Mouse (Mus musculus) forebrain, embryonic 12.5 days (tissue): ENCODE results near the gene Zbtb26. TPM values are rescaled to one million over a fixed set of nuclear protein-coding genes. Genes with fewer than 3 reads are reported as not detected.

Source experiments
- ATAC-seq: fragments of 200-750 bp; cut with Nextera tagmentation; 2 replicates; pipeline ENCODE4 v1.8.0; 2017; ENCODE audit warnings: moderate TSS enrichment; ENCODE audit not compliant: low FRiP score
- H3K27ac ChIP-seq: fragments of 300-500 bp; sonication (generic); 2 replicates; pipeline ENCODE4 v1.5.1; 2016; ENCODE audit warnings: mild to moderate bottlenecking
- H3K27me3 ChIP-seq: fragments of 300-500 bp; sonication (generic); 2 replicates; pipeline ENCODE4 v1.6.1; 2016; ENCODE audit warnings: mild to moderate bottlenecking
- H3K36me3 ChIP-seq: fragments of 300-500 bp; sonication (generic); replicated peaks from 2 replicates; pipeline ENCODE4 v1.6.1; 2016; ENCODE audit warnings: mild to moderate bottlenecking
- H3K4me1 ChIP-seq: fragments of 300-500 bp; sonication (generic); 2 replicates; pipeline ENCODE4 v1.6.1; 2016
- H3K4me2 ChIP-seq: fragments of 300-500 bp; sonication (generic); 2 replicates; pipeline ENCODE4 v1.6.1; 2016; ENCODE audit warnings: mild to moderate bottlenecking, moderate library complexity
- H3K4me3 ChIP-seq: fragments of 300-500 bp; sonication (generic); replicated peaks from 2 replicates; pipeline ENCODE4 v1.5.1; 2016; ENCODE audit warnings: mild to moderate bottlenecking
- H3K9ac ChIP-seq: fragments of 300-500 bp; sonication (generic); 2 replicates; pipeline ENCODE4 v1.6.1; 2016; ENCODE audit warnings: mild to moderate bottlenecking
- H3K9me3 ChIP-seq: fragments of 300-500 bp; sonication (generic); 2 replicates; pipeline ENCODE4 v1.6.1; 2016
- WGBS: fragments of 180-500 bp; shearing (Covaris S2); methylation state at CpG from one replicate; pipeline ENCODE4 v1.1.7; 2016; 5-methylcytosine and 5-hydroxymethylcytosine counted together
- polyA plus RNA-seq: library from polyadenylated mRNA; unstranded; fragments of >200 nt; fragmentation: Nextera tagmentation; extraction: Ambion mirVana; gene quantifications from 2 replicates; pipeline ENCODE4 v1.2.1, GENCODE M21; 2016

Gene Zbtb26
- polyA plus RNA-seq, 1 experiment from 2014 or later: 13.2 TPM

DNA sequence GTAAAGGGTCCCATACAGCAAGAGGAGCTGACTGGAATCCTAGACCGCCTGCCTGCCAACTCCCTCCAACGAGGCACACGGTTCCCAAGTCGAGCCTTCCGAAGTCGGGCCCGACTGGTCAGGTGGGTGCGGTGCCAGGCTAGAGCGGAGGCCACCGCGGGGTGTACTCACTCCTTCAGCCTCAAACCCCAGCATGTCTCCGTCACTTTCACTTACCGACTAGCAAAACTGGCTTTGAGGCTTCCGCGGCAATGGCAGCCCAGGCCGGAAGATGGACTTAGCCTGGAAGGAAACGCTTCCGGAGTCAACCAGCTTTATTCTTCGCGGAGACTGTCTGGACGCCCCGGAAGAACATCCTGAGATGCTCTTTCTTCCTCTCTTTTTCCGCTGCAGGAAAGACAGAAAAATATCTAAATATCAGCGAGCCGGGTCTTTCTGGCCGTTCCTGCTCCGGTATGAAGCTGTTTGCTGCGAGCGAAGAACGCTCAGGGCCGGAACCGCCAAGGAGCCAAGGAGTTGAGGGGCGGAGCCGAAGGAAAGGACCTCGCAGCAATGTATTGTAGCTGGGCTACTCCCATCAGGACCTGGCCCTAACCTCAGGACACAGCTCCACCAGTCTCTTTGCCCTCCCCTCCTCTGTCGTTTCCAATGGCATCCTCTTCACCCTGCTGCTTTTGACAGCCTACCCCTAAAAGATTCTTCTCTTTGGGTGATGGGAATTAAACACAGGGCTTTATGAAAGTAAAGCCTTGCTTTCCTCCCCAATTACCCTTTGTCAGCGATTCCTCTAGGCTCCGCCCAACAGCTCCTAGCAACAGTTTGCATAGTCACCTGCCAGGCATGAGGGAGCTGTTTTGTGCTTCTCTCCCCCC lies 12.1 kb downstream of the Zbtb26 start:
- no peaks in the 10 kb centered on the region for H3K9me3 ChIP-seq
- no peaks in the 10 kb centered on the region for H3K27me3 ChIP-seq
- peak overlapping the region; percentile 95 for H3K27ac ChIP-seq
- H3K9ac ChIP-seq: peak overlapping the region; percentile 80
- under 1% methylated on average over 38 of the region's 38 CpGs for WGBS
- H3K36me3 ChIP-seq: peaks cover 21% of the 10 kb centered on the region
- H3K4me1 ChIP-seq: peaks cover 10% of the 10 kb centered on the region
- peak; percentile 94 for ATAC-seq
- H3K4me2 ChIP-seq: peak overlapping the region; percentile 81
- peak overlapping the region; percentile 83 for H3K4me3 ChIP-seq

DNA sequence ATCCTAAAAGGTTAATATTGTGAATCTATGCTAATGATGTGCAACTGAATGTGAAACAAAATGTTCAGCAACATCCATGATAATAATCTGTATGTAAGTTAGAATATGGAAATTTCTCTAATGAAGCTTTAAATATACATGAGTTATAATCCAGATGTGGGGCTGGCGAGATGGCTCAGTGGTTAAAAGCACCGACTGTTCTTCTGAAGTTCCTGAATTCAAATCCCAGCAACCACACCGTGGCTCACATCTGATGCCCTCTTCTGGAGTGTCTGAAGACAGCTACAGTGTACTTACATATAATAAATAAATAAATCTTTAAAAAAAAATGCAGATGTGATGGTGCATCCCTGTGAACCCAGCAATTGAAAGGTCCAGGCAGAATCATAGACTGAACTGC lies 19.3 kb downstream of the Zbtb26 start:
- Histone ChIP-seq H3K36me3 (peaks cover 14% of the 10 kb centered on the region), H3K9me3 (no peaks in the 10 kb centered on the region), H3K27ac (no peak overlapping the region), H3K4me1 (peaks cover 14% of the 10 kb centered on the region), H3K4me3 (no peak overlapping the region), H3K9ac (no peak overlapping the region), H3K27me3 (no peaks in the 10 kb centered on the region), H3K4me2 (no peak overlapping the region)
- ATAC-seq: no peak
- WGBS: 62% methylated on average over 3 of the region's 3 CpGs

DNA sequence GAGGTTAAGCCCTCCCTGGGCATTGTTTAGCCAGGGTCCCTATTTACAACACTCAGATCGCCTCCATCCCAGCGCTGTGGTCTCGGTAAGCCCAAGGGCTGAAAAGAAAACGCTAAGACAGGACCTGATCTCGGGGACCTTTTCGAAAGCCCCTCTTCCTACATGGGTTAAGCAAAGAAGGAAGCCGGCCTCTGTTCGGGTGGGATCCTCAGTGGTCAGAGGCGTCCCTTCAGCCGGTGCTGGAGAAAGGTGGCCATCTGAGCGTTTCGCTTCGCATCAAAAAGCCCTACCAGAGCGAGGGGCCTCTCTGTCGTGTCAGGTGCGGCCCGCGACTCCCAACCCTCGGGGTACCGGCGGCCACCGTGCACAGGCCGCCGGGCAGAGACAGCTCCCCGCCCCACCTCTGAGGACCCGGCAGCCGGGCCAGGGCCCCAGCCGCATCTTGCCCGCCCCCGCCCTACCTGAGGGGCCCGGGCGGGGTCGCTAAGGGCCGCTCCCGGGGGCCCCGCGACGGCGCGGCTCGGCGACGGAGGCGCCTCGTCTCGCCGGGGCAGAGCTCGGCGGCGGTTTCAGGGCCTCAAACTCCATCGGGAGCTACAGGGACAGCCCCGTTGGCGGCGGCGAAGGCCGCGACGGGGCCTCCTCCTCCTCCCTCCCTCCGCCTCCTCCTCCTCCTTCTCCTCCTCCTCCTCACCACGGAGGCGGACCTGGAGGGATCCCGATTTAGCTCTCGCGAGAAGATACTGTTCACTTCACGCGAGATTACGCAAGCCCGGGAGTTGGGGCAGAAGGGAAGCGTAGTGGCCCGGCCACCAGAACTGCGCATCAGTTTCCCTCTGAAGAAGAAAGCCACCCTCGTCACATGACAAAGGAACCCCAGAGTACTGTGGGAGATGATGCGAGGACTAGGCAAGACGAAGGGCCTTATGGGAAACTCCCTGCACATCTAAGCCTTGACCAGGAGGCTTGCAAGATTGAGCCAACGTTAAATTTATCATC lies 20.3 kb downstream of the Zbtb26 start, which contains the start of gene Rc3h2:
Rc3h2 (minus strand) TSS at position 598 of the 999 bp plus-strand sequence.
- no peaks in the 10 kb centered on the region for H3K27me3 ChIP-seq
- peak within 1 kb of the TSS; percentile 66 for H3K4me2 ChIP-seq
- under 1% methylated on average over 70 of the region's 75 CpGs for WGBS
- no peaks in the 10 kb centered on the region for H3K9me3 ChIP-seq
- peaks cover 7% of the 10 kb centered on the region; the same call in 1 of the 2 replicates for H3K36me3 ChIP-seq
- peaks cover 14% of the 10 kb centered on the region for H3K4me1 ChIP-seq
- peak; percentile 98 for ATAC-seq
- peak within 1 kb of the TSS; percentile 97 for H3K4me3 ChIP-seq
- H3K27ac ChIP-seq: peak within 1 kb of the TSS; percentile 98
- H3K9ac ChIP-seq: peak within 1 kb of the TSS; percentile 99

DNA sequence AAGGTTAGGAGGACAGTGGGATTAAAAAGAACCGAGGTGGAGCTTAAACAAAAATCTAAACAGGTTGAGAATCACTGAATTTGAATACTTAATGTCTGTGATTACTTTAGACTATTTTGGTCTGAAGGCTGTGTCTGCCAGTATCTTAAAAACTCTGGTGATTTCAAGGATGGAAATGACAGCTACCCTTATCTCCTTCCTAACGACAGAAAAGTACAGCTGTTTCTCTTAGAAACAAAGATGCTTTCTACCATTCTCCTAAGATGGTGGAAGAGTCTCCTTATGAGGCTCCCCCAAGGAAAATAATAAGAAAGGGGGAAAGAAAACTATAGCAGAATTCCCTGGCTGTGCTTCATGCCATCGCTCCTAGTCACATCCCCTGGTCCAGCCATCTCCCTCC lies 21.0 kb downstream of the Zbtb26 start:
- Histone ChIP-seq H3K9ac (peak overlapping the region; percentile 99), H3K4me2 (peak overlapping the region; percentile 66), H3K4me3 (peak overlapping the region; percentile 97), H3K4me1 (peaks cover 14% of the 10 kb centered on the region), H3K36me3 (0 out of 2 replicates have a peak, but pooled peaks cover 4% of the 10 kb centered on the region), H3K27me3 (no peaks in the 10 kb centered on the region), H3K9me3 (no peaks in the 10 kb centered on the region), H3K27ac (peak overlapping the region; percentile 98)
- no peak for ATAC-seq
- WGBS: 5% methylated on average over 3 of the region's 3 CpGs

DNA sequence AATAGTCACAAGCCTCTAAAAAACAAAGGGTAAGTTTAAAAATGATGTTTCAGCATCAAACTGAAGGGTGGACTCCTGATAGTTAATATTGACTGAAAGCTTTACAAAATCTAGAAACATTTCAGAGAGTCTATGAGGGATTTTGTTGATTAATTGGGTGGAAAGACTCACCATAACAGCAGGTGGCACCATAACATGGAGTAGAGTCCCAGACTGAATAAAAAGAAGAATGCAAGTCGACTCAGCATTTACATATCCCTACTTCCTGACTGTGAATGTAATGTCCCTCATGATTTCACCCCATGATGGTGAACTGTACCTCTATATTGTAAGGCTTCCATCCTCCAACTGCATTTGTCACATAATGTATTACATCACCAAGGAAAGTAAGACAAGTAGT lies 47.4 kb downstream of the Zbtb26 start:
- ATAC-seq: no peak
- Histone ChIP-seq H3K27me3 (no peaks in the 10 kb centered on the region), H3K36me3 (peaks cover 34% of the 10 kb centered on the region), H3K9ac (no peak overlapping the region), H3K4me2 (no peak overlapping the region), H3K4me3 (no peak overlapping the region), H3K9me3 (no peaks in the 10 kb centered on the region), H3K27ac (no peak overlapping the region), H3K4me1 (no peaks in the 10 kb centered on the region)
- WGBS: 68% methylated on average over 1 of the region's 1 CpGs

DNA sequence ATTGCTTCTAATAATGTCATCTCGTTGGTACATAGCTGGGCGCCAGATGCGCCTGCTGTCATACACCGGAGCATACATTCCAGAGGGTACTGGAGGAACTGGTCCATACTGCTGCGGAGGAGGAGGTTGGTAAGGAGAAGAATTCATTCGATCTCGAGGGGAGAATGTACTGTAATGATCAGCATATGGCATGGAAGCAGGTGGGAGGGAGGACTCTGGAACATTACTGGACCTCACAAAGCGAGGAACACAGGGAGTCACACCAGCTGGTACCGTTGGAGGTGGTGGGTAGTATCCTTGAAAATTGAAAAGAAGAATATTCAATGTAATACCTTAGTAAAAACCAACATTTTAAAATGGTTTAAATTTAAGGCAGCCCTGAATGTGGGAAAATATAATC lies 60.0 kb downstream of the Zbtb26 start:
- H3K4me3 ChIP-seq: no peak overlapping the region
- no peak overlapping the region for H3K27ac ChIP-seq
- no peaks in the 10 kb centered on the region for H3K27me3 ChIP-seq
- no peaks in the 10 kb centered on the region for H3K9me3 ChIP-seq
- WGBS: 97% methylated on average over 9 of the region's 9 CpGs
- no peak overlapping the region for H3K9ac ChIP-seq
- no peak overlapping the region for H3K4me2 ChIP-seq
- ATAC-seq: no peak
- peaks cover 41% of the 10 kb centered on the region for H3K36me3 ChIP-seq
- no peaks in the 10 kb centered on the region for H3K4me1 ChIP-seq

Other genes with a start within 250 kb of the Zbtb26 start
- not detected in 2 replicates for gene Olfr366, start 231.6 kb downstream of the Zbtb26 start, polyA plus RNA-seq
- gene Olfr368, start 116.6 kb downstream of the Zbtb26 start, polyA plus RNA-seq: not detected in 2 replicates
- 73.7 and 77.6 TPM in 2 replicates for gene Pdcl, start 83.8 kb downstream of the Zbtb26 start, polyA plus RNA-seq
- 34.5 and 35.0 TPM in 2 replicates for gene Rc3h2, start 20.2 kb downstream of the Zbtb26 start, polyA plus RNA-seq
- gene Zbtb6, start within 50 bp of the Zbtb26 start, polyA plus RNA-seq: 11.0 and 13.9 TPM in 2 replicates
- gene Rabgap1, start 144 bp upstream of the Zbtb26 start, polyA plus RNA-seq: 60.5 and 64.0 TPM in 2 replicates
- 5.2 and 6.8 TPM in 2 replicates for gene Gpr21, start 73.2 kb upstream of the Zbtb26 start, polyA plus RNA-seq